Mouse (Mus musculus) colon, adult 2 months (tissue): ENCODE data around the gene Txnrd3. TPM values are rescaled to one million over a fixed set of nuclear protein-coding genes. Genes with fewer than 3 reads are reported as not detected.

Experiments
- polyA plus RNA-seq: library from polyadenylated mRNA; depleted of rRNA; stranded (reverse); fragments of >200 nt; gene quantifications from 2 replicates; pipeline ENCODE4 v1.2.3, GENCODE M21; 2012; rRNA removed

The Txnrd3 gene
- polyA plus RNA-seq: 6.9 and 7.0 TPM in 2 replicates

GRCm38 (mm10) chr6:89643798-89644270 lies at the start of gene Txnrd3:
Txnrd3 (plus strand) TSS chr6:89643988.

GRCm38 (mm10) chr6:89595018-89595776 lies 48.6 kb upstream of the Txnrd3 start, which contains the start of gene Chchd6:
Chchd6 (minus strand) TSS chr6:89595652.

GRCm38 (mm10) chr6:89707240-89707639 lies 63.5 kb downstream of the Txnrd3 start, which contains the start of gene Vmn1r40:
Vmn1r40 (plus strand) TSS chr6:89707540.

Other genes with a start within 250 kb of the Txnrd3 start
- 13.1 and 21.0 TPM in 2 replicates for gene Chchd6, start 48.3 kb upstream of the Txnrd3 start, polyA plus RNA-seq
- not detected in 2 replicates for gene Vmn1r40, start 63.6 kb downstream of the Txnrd3 start, polyA plus RNA-seq
- gene Vmn1r41, start 96.8 kb downstream of the Txnrd3 start, polyA plus RNA-seq: not detected in 2 replicates
- gene Vmn1r42, start 232.4 kb downstream of the Txnrd3 start, polyA plus RNA-seq: not detected in 2 replicates
- not detected in 2 replicates for gene Vmn1r43, start 232.4 kb downstream of the Txnrd3 start, polyA plus RNA-seq
- not detected in 2 replicates for gene Vmn1r44, start 239.7 kb downstream of the Txnrd3 start, polyA plus RNA-seq